Mouse (Mus musculus): ENCODE data around the gene Krt81. TPM values are rescaled to one million over a fixed set of nuclear protein-coding genes. Genes with fewer than 3 reads are reported as not detected.

Gene Krt81
- total RNA-seq (2021), result not detected

DNA sequence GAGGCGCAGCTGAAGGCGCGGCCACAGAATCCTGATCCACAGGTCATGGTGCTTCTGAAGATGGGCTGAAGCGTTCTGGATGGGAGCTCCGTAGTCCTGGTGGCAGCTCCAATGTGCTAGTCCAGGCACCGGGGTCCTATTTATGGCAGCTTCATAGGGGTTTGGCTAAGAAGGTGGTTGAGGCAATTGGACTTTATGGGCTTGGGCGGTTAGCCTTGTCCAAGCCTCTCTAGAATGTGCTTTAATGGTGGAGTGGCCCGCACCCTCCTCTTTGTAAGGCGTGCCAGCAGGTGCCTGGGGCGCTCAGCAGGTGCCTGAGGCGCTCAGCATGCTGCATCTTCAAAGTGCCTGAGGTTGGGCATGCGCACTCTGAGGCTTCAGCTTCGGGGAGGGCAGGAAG is at the start of gene Krt81:
Gene Krt81, minus strand, starts transcription at position 101 of the 400 bp plus-strand sequence.
- no peak for DNase-seq

GRCm38 (mm10) chr15:101508247-101508646 is 44.7 kb upstream of the Krt81 start:
- DNase-seq, result no peak

- DNase-seq, result no peak
These were observed 43.6 kb upstream of the Krt81 start for GRCm38 (mm10) chr15:101506896-101507758.

DNA sequence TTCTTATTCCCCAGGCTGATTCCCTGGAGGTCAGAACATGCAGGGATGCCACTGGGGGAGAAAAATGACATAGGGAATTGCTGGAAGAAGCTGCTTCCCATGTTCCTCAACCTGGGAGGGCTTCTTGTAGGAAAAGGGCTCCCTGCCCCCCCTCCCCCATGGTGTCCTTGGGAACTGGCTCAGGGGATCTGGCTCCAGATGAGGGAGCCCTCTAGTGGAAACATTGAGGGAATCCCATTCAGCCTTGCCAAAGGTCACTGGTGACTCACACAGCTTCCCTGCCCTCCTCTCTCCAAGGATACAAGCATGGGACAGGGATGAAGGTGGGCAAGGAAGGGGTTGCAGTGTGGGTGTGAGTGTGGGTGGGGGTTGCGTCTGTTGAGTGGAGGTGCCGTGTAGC is 33.6 kb upstream of the Krt81 start:
- DNase-seq, result peak; percentile 46

GRCm38 (mm10) chr15:101495266-101495665 is 31.7 kb upstream of the Krt81 start:
- DNase-seq, result no peak

- DNase-seq, result no peak
These were observed 30.7 kb upstream of the Krt81 start for GRCm38 (mm10) chr15:101494203-101494602.

GRCm38 (mm10) chr15:101493713-101494112 is 30.2 kb upstream of the Krt81 start:
- DNase-seq, result no peak

GRCm38 (mm10) chr15:101492718-101493117 is 29.2 kb upstream of the Krt81 start:
- no peak for DNase-seq

- DNase-seq, result no peak
These were observed 27.9 kb upstream of the Krt81 start, which contains the start of gene Krt83 for GRCm38 (mm10) chr15:101491431-101491830. Gene Krt83 (minus strand): TSS chr15:101491512.

DNA sequence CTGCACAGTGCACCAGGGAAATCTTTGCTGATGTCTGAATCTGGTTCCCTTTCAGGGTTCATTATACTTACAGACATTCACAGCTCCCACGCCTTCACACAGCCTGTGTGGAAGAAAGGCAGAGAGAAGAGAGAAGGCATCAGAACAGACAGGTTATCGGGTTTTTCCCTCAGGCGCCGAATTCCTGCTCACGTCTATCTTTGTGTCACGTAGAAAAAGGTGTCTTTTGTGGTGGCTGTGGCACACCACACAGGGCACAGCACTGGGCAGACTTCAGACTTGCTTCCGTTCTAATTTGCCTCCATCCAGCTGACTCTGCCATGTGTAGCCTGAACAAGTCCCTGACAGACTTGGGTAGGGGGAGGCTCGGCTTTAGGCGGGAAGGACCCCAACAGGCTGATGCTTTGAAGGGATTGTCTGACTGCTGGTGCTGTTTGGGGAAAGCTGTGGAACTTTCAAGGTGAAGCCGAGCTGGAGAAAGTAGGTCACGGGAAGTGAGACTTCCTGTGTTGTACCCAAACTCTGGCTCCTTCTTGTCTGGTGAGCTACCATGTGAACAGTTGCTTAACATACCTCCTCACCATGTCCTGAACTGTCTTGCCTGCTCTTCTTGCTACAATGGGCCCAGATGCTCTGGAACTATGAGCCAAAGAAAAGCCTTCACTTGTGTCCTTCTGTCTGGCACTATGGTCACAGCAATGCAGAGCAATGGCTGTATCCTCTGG is 22.5 kb upstream of the Krt81 start:
- no peak for DNase-seq

- DNase-seq, result no peak
These were observed 21.4 kb upstream of the Krt81 start for GRCm38 (mm10) chr15:101484939-101485338.

DNA sequence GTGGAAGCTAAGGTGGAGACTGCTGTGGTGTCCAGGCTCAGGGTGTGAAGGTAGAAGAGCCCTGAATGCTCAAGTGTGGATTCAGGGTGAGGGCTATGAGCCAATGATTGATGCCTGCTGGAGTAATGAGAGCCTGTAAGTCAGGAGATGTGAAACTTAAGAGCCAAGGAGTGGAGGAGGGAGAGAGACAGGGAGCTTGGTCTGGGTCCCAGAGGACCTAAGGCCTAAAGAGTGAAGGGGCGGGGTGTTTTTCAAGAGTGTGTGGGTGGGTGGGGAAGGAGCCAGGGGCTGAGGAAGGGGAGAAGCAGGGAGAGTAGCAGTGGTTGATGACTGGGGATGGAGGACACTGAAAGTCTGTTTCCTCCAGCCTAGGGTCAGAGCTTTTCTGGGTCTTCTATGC is 20.1 kb upstream of the Krt81 start:
- DNase-seq, result no peak

DNA sequence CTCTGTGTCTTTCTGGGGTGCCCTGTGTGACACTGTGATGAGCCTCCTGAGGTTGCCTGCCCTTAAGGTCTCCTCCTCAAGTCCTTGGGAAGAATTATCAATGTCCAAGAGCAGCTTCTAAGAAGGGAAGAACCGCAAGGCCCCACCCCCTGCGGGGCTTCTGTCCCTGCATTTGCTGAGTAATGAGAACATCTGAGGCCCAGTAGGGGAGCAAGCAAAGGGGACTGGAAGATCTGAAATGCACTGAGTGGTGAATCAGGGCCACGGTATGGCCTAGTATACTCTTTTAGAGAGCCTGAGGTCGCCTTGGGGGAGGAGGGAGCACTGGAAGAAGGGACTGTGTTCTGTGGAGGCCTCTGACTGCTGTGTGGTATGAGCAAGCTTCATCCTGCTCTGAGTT is 18.5 kb upstream of the Krt81 start:
- no peak for DNase-seq

- DNase-seq, result no peak
These were observed 16.1 kb upstream of the Krt81 start for GRCm38 (mm10) chr15:101479666-101480060.

DNA sequence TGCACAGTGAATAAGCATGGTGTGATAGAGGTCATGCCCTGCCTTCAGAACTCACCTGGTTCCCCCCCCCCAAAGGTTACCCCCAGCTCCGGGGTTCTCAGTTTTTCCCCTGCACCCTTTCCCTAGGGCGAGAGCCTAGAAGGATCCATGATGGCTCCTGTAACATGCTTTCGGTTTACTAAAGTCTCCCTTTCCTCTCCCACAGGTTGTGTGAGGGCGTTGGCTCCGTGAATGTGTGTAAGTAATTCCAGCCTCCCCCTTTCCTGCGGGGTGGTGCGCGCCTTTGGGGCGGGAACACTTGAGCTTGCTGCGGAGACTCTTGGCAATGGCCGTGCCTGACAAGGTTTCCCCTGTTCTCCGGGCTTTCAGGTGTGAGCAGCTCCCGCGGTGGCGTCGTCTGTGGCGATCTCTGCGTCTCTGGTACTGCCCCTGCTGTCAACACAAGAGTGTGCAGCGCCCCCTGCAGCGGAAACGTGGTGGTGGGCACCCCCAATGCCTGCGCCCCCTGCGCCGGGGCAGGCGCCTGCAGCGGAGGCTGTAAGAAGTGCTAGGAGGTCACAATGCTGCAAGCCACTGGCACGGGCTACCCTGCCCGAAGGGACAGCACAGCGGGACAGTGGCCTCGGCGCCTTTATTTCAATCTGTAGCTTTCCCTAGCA is 15.6 kb upstream of the Krt81 start:
- DNase-seq, result peak; percentile 72

- DNase-seq, result peak; percentile 60
These were observed 9.5 kb upstream of the Krt81 start, which contains the start of gene Krt86 for GRCm38 (mm10) chr15:101472952-101473528. Gene Krt86 (plus strand): TSS chr15:101473478.

DNA sequence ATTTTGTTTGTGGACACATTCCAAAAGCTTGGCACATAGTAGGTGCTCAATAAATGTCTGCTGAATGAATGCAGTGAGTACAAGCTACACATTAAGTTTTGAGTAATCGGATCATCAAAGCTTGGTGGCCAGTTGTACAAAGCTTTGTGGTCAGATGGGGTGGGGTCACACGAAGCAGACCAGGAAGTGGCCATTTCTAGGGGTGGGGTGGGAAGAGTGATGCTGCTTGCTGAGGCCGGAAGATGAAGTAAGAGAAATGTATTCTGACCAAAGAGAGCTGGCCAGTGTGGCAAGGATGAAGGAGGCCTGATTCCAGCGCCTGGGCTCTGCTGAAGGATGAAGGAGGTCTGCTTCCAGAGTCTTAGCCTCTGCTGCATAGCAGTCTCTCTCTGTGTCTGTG is 5.5 kb upstream of the Krt81 start:
- no peak for DNase-seq

- DNase-seq, result no peak
These were observed 4.3 kb downstream of the Krt81 start for GRCm38 (mm10) chr15:101459283-101459682.

DNA sequence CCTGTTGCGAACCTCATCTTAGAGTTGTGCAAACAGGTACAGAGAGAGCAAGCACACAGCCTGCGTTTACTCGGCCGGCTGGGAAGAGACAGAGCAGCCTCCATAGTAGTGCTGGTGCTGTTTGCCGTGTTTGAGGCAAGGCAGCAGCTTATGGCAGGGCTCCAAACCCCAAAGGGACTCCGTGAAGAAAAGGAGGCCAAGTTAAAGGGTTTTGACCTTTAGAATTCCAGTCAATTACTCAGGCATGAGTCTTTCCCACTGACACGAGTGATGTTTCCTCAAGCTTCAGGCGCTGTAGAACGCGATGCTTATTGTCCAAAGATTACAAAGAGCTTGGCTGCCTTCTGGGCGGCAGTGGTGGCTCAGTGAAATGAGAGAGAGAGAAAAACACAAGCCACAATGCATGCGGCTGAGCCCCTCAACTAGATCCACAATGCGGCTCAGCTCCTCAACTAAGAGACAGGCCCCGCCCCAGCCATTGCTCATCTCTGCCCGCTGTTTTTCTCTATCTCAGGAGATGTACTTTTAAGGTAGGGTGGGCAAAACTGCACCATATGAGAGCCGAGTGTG is 5.1 kb downstream of the Krt81 start:
- DNase-seq, result peak; percentile 20

GRCm38 (mm10) chr15:101455891-101456290 is 7.7 kb downstream of the Krt81 start:
- DNase-seq, result no peak

DNA sequence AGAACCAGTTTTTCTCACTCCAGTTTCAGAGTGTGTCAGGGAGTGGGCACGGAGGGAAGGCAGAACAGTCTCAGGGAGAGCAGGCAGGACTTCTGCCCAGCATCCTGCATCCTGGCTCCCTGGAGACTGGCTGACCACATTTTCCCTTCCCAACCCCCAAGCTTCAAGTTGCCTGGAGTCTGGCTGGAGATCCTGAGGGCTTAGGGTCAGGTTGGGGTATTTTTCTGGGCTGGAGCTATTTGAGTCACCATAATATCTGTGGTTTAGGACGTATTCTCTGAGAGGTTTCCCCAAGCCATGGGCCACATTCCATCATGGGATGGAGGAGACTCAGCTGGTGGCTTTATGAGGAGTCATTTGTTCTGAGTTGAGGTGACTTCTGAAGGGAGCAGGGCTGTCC is 8.3 kb downstream of the Krt81 start:
- no peak for DNase-seq

DNA sequence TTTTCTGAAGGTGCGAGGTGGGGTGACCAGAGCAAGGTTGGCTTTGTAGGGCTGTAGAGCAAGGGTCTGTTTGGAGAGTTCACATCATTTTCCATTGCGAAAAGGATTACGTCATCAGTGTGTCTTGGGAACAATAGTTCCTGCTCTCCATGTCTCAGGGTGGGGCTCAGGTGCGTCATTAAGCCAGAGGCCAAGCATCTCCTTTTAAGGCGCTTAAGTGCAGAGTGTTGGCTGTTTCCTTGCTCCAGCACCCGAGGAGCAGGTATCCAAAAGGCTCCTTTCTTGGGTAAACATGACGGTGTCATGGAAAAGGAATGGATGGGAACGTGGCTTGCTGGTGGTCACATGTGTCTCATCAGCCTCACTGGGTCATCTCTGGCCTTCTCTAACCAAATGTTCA is 8.8 kb downstream of the Krt81 start:
- DNase-seq, result no peak
